Mouse (Mus musculus) large intestine, adult 2 months (tissue): ENCODE data around the gene Ablim1. TPM values are rescaled to one million over a fixed set of nuclear protein-coding genes. Genes with fewer than 3 reads are reported as not detected.

Source experiments
- DNase-seq: peaks from one replicate; pipeline ENCODE4 v3.0.0-alpha.2; 2012; ENCODE audit warnings: low read depth, low spot score
- WGBS: fragments of 180-500 bp; shearing (Covaris S2); methylation state at CpG from one replicate; pipeline ENCODE4 v1.1.7; 2018; 5-methylcytosine and 5-hydroxymethylcytosine counted together
- polyA plus RNA-seq: library from polyadenylated mRNA; depleted of rRNA; stranded (reverse); fragments of >200 nt; gene quantifications from 2 replicates; pipeline ENCODE4 v1.2.3, GENCODE M21; 2012

The Ablim1 gene
- polyA plus RNA-seq, 1 experiment, result 14.1 TPM

- no peak for DNase-seq
These were observed 34.4 kb upstream of the Ablim1 start for GRCm38 (mm10) chr19:57349096-57349495.

DNA sequence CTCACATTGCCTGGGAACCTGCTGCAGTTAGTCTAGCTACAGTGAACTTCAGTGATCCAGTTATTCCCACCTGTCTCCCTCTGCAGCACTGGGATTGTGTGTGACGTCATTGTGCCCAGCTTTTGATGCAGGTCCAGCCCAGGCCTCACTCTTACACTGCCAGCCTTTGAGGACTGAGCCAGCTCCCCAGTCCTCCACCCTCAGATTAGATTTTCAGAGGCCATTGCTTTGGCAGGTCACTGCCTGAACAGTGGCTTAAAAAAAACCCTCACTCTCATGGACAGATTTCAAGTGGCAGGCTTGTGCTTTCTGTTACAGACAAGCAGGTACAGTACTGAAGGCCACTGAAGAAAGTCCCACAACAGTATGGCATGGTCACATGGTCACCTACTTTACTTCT lies 30.0 kb upstream of the Ablim1 start:
- DNase-seq, result no peak
- WGBS, result 81% methylated on average over 1 of the region's 1 CpGs

GRCm38 (mm10) chr19:57343860-57344259 lies 29.1 kb upstream of the Ablim1 start:
- 84% methylated on average over 5 of the region's 5 CpGs for WGBS
- no peak for DNase-seq

GRCm38 (mm10) chr19:57340900-57341742 lies 26.4 kb upstream of the Ablim1 start:
- DNase-seq, result no peak
- 81% methylated on average over 8 of the region's 8 CpGs for WGBS

- 78% methylated on average over 13 of the region's 13 CpGs for WGBS
- no peak for DNase-seq
These were observed 24.7 kb upstream of the Ablim1 start for GRCm38 (mm10) chr19:57339281-57339864.

DNA sequence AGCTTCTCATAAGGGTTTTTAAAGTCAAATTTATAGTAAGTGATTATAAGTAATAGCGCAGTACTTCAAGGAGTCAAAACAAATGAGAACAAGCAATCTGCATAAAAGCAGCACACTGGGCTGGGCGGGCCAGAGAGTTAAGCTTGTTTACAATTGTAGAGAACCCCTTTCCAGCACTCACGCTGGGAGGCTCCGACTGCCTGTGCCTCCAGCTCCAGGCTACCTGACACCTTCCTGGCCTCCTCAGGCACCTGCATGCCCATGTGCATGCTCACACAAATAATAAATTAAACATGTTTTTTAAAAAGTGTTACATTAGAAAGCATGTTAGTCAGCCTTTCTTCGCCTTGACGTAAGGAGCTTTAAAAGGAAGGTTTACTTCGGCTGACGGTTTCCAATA lies 20.4 kb upstream of the Ablim1 start:
- WGBS, result 49% methylated on average over 8 of the region's 8 CpGs
- DNase-seq, result no peak

- 91% methylated on average over 4 of the region's 4 CpGs for WGBS
These were observed 18.6 kb upstream of the Ablim1 start for GRCm38 (mm10) chr19:57333356-57333755.

DNA sequence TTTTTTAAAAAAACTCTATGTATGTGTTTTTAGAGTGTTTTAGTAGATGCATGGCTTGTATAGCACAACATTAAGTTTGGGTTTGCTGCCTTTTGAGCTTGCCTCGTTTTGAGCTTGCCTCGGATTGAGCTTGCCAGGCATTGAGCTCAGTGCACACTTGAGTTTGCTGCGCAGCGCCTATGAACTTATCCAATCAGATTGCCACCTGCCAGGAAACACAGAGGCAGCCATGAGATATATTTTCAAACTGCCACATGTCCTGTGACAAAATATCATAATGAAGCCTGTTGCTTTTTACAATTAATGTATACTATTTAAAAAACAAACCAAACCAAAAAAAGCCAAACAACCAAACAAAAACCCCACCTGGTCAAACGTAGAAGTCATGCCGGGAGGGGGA lies 16.5 kb upstream of the Ablim1 start:
- no peak for DNase-seq
- 82% methylated on average over 6 of the region's 6 CpGs for WGBS

More at GRCm38 (mm10) chr19:57333356-57333755, 18.6 kb upstream of the Ablim1 start:
- no peak for DNase-seq

DNA sequence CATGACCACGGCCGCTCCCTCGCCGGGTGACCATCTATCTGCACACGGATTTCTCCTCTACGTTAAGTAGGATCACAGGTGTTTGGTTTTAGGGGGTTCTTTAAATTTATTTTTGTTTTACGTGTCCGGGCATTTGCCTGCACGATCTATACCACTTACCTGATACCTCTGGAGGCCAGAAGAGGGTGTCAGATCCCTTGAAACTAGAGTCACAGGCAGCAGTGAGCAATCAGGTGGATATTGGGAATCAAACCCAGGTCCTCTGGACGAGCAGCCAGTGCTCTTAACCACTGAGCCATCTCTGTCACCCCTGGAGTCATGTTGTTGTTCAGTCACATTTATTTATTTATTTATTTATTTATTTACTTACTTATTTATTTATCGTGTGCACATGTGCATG lies 15.6 kb upstream of the Ablim1 start:
- no peak for DNase-seq
- 68% methylated on average over 11 of the region's 11 CpGs for WGBS

DNA sequence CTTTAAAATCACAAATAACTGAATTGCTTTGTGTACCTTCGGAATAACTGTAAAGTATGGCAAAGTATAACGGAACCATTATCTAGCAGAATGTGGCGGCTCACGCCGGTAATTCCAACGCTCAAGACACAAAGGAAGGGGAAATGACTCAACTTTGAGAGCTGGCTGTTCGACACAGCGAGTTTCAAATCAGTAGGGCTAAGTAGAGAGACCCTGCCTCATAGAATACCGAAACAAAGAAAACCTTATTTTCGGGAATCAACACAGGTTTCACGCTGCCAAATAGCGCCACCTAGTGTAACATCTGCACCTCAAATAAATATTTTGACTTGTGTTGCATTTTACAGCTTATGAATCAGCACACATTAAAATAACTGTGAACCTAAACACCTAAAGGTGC lies 14.1 kb upstream of the Ablim1 start:
- WGBS, result 48% methylated on average over 12 of the region's 12 CpGs
- DNase-seq, result no peak

- DNase-seq, result no peak
- WGBS, result 93% methylated on average over 7 of the region's 7 CpGs
These were observed 13.6 kb upstream of the Ablim1 start for GRCm38 (mm10) chr19:57328269-57328668.

DNA sequence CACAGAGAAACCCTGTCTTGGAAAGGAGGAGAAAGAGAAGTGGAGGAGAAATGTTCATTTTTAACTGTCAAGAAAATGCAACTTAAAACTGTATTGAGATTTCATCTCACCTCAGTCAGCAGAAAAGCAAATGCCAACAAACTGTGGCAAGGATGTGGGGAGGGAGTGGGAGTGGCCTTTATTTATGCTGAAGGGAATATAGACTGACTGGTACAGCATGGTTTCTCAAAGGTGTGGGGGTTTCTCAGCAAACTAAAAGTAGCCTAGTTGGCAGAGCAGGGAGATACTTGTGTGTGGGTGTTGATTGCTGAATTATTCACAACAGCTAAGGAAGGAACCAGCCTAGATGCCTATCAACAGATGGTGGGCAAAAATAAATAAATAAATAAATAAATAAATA lies 13.0 kb upstream of the Ablim1 start:
- no peak for DNase-seq

DNA sequence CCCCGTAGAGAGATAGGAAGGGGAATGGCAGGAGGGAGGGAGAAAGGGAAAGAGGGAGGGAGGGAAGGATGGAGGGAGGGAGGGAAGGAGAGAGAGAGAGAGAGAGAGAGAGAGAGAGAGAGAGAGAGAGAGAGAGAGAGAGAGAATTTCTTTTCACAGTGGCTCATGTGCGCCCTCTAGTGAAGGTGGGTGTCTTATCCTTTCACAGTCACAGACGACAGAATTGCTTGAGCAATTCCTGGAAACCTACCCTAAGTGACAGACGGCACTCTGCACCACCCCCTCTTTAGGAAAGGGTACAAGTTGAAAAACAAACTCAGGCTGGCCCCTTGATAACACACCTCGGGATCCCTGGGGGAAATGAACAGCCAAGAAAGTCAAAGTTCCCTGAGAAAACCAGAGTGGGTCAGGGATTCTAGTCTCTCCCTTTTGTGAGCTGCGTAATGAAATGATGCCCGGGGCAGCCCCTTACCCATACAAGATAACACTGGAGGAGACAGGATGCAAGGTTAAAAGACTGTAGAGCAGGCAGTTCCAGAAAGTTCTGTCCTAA lies 11.1 kb upstream of the Ablim1 start:
- no peak for DNase-seq
- 24% methylated on average over 7 of the region's 7 CpGs for WGBS

DNA sequence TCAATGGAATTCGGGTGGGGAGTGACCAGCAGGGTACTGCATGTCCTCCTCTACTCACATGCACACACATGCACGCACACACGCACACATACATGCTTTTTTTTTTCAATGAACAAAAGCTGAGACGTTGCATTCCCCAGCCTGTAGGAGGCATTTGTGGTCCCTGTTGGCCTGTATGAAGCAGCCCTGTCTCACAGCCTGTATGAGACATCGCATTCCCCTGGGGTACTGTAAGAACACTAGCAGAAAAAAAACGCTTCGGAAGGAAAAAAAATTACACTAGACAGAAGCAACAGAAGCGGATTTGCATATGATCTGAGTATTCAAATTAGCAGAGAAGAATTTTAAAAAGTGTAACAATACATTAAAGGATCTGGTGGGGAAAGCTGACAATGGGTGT lies 8.4 kb upstream of the Ablim1 start:
- WGBS, result 75% methylated on average over 8 of the region's 8 CpGs
- no peak for DNase-seq

- DNase-seq, result no peak
- 41% methylated on average over 4 of the region's 4 CpGs for WGBS
These were observed 7.8 kb upstream of the Ablim1 start for GRCm38 (mm10) chr19:57322491-57322890.

DNA sequence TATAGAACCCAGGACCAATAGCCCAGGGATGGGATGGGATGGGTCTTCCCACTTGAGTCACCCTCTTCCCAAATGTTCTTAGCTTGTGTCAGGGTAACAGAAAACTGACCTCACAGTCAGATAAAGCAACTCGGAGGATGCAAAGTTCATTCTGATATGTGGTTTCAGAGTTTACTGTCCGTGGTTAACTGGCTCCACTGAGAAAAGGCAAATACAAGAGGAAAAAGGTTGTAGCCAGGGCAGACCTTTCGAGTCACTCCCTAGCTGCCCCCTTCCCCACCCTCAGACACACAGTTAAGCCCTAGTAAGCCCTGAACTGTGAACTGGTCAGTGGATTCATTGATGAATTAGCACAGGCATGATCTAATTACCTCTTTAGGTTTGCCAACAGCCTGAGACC lies 7.1 kb upstream of the Ablim1 start:
- WGBS, result 60% methylated on average over 3 of the region's 3 CpGs
- DNase-seq, result no peak

DNA sequence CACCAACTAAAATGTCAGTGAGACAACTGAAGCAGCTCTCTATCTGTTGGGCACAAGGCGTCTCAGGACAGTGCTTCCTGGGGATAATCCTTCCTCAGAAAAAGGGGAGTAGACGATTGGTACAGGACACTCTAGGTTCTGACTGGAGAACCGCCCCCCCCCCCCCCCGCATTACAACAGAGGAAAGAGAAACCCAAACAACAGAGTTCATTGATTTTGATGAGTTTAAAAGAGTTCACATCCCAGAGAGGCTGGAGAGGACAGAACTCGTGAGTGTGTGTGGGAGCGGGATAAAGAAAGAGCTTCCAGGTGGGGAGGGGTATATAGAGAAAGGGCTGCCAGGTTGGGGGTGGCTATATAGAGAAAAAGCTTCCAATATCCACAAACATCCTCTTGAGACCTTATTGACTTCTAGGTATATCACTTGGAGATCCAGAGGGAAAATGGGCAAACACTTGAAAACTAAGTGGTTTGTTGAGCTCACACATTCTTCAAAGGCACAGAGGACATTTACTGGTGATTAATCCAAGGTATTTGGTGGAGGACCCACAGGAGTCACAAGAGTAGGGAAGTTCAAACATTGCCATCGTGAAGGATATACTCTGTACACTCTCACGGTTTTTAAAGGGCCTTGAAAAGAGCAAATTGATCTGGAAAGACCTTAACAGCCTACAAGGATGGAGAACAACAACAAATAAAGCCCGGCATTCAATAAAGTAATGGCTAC lies 6.1 kb upstream of the Ablim1 start:
- no peak for DNase-seq

DNA sequence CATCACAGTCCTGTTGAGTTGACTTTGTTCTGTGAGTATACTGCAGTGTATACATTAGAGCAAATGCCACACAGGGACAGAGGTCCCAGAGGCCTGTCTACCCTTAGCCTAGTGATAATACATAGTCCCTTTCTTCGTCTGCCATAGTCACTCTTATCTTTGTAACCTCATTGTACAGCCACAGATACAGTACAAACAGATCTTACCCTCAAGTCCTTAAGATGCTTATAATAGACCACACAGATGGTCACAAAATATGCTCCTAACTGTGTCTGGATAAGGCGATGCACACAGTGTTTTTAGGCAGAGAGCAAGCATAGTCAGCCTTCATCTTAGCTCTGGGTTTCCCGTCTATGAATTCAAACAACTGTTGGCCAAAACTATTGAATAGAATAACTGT lies 1.9 kb upstream of the Ablim1 start:
- WGBS, result 90% methylated on average over 3 of the region's 3 CpGs
- no peak for DNase-seq

More for the DNA sequence above, 6.1 kb upstream of the Ablim1 start:
- 79% methylated on average over 9 of the region's 9 CpGs for WGBS

DNA sequence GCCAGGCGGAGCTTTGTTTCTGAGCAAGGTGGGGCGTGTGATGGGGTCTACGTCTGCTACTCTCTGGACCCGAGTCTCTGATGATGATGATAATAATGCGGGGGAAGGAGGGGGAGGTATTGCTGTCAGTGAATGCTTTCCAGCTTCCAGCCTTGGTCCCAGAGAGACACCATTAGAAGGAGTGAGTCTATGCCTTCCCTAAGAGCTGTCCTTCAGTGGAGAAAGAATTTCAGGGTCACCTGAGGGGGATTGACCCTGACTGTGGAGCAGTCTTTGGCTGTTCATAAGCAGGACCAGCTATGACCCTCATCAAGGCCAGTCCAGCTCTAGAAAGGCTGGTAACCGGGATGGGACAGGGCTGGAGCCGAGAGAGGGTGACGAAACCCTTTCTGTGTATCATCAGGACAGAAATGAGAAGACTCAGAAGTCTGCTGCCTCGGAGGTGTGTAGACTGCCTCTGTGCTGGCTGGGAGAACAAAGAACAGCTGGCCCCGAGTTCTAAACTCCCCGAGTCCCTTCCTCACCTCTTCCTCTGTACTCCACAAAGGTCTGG lies 370 bp upstream of the Ablim1 start:
- no peak for DNase-seq
- WGBS, result 42% methylated on average over 11 of the region's 11 CpGs

- 52% methylated on average over 3 of the region's 3 CpGs for WGBS
- DNase-seq, result no peak
These were observed 801 bp downstream of the Ablim1 start for GRCm38 (mm10) chr19:57313891-57314345.
